Comparison of ENCODE assay signal across 28 mouse cellular contexts in the genomic region with DNA sequence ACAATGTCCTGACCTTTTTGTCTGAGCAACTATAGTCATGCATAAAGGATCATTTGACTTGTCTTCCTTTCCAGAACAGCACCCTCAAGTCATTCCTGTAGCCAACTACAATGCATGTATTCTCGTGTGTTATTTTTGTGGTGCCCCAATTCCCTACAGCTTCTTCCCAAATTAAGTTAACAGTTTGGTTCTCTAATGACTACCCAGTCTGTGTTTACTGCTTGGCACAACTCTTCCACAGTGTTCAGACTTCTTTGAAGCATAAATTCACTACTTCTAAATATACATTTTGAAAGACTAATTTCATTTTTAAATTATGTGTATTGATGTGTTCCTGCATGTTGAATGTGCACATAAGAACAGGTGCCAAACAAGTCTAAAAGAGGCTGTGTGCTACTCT.
"Had no signal": no experiment of that assay in that cellular context is flagged by ENCODE, and none has a peak within 500 bp of the region (broad histone marks: within the 10 kb centered on the region; RNA-seq: fewer than 3 reads in every experiment).

No protein-coding gene starts in this region.

- H3K36me3 ChIP-seq: embryonic facial prominence, embryonic 10.5 days; embryonic facial prominence, embryonic 12.5 days; embryonic facial prominence, embryonic 13.5 days; embryonic facial prominence, embryonic 15.5 days; forebrain, embryonic 12.5 days; forebrain, embryonic 15.5 days; heart, embryonic 10.5 days had no signal

- ATAC-seq: forebrain, embryonic 13.5 days; forebrain, embryonic 14.5 days; forebrain, embryonic 15.5 days; forebrain, embryonic 16.5 days had no signal

- H3K9ac ChIP-seq: embryonic facial prominence, embryonic 12.5 days; embryonic facial prominence, embryonic 13.5 days; embryonic facial prominence, embryonic 15.5 days; forebrain, embryonic 12.5 days; forebrain, embryonic 13.5 days; forebrain, embryonic 15.5 days had no signal

- H3K9me3 ChIP-seq: embryonic facial prominence, embryonic 10.5 days; embryonic facial prominence, embryonic 12.5 days; embryonic facial prominence, embryonic 13.5 days; embryonic facial prominence, embryonic 15.5 days; forebrain, embryonic 12.5 days; forebrain, embryonic 13.5 days; forebrain, embryonic 15.5 days; heart, embryonic 10.5 days had no signal

- DNase-seq: cerebellum, adult 8-10 months; cerebellum, adult 9-10 months; cerebellum, adult 9-11 months; cerebellum, postnatal 10 days; cerebellum, postnatal 14 days; cerebellum, postnatal 25 days; cerebellum, postnatal 36 days; embryo, embryonic 11 days; gastrocnemius, adult 2 months; gastrocnemius, postnatal 10 days; gastrocnemius, postnatal 14 days; gastrocnemius, postnatal 25 days; gastrocnemius, postnatal 36 days; heart, adult 11 months; heart, adult 18-20 months; heart, adult 2 months had no signal

- H3K4me1 ChIP-seq: embryonic facial prominence, embryonic 10.5 days; embryonic facial prominence, embryonic 12.5 days; embryonic facial prominence, embryonic 13.5 days; embryonic facial prominence, embryonic 15.5 days; forebrain, embryonic 12.5 days; forebrain, embryonic 13.5 days; forebrain, embryonic 15.5 days; heart, embryonic 10.5 days had no signal

- H3K27me3 ChIP-seq: embryonic facial prominence, embryonic 12.5 days; embryonic facial prominence, embryonic 13.5 days; embryonic facial prominence, embryonic 15.5 days; forebrain, embryonic 12.5 days; forebrain, embryonic 13.5 days; forebrain, embryonic 15.5 days had no signal

- H3K4me2 ChIP-seq: embryonic facial prominence, embryonic 12.5 days; embryonic facial prominence, embryonic 13.5 days; embryonic facial prominence, embryonic 15.5 days; forebrain, embryonic 12.5 days; forebrain, embryonic 13.5 days; forebrain, embryonic 15.5 days; heart, embryonic 11.5 days had no signal

- H3K27ac ChIP-seq: embryonic facial prominence, embryonic 10.5 days; embryonic facial prominence, embryonic 12.5 days; embryonic facial prominence, embryonic 13.5 days; embryonic facial prominence, embryonic 15.5 days; forebrain, embryonic 12.5 days; forebrain, embryonic 13.5 days; forebrain, embryonic 15.5 days; gastrocnemius, adult 2 months; heart, adult 2 months; heart, embryonic 10.5 days had no signal

- H3K4me3 ChIP-seq: embryonic facial prominence, embryonic 10.5 days; embryonic facial prominence, embryonic 12.5 days; embryonic facial prominence, embryonic 13.5 days; embryonic facial prominence, embryonic 15.5 days; erythroblast, embryonic 14.5 days; forebrain, embryonic 12.5 days; forebrain, embryonic 13.5 days; forebrain, embryonic 15.5 days; gastrocnemius, adult 2 months; heart, adult 2 months; heart, embryonic 10.5 days had no signal
